Mouse (Mus musculus) hindbrain, embryonic 13.5 days (tissue): ENCODE results near the gene Lcp1. TPM values are rescaled to one million over a fixed set of nuclear protein-coding genes. Genes with fewer than 3 reads are reported as not detected.

Experiments used
- ATAC-seq: fragments of 200-750 bp; cut with Nextera tagmentation; 2 replicates; pipeline ENCODE4 v1.8.0; 2017; ENCODE audit warnings: moderate TSS enrichment; ENCODE audit not compliant: low FRiP score
- H3K27ac ChIP-seq: fragments of 300-500 bp; sonication (generic); 2 replicates; pipeline ENCODE4 v1.5.1; 2015; ENCODE audit warnings: inconsistent platforms, mild to moderate bottlenecking, moderate library complexity
- H3K27me3 ChIP-seq: fragments of 300-500 bp; sonication (generic); 2 replicates; pipeline ENCODE4 v1.6.1; 2015; ENCODE audit warnings: mild to moderate bottlenecking, inconsistent platforms
- H3K36me3 ChIP-seq: fragments of 300-500 bp; sonication (generic); 2 replicates; pipeline ENCODE4 v1.6.1; 2015; ENCODE audit warnings: mild to moderate bottlenecking, inconsistent platforms
- H3K4me1 ChIP-seq: fragments of 300-500 bp; sonication (generic); replicated peaks from 2 replicates; pipeline ENCODE4 v1.6.1; 2015; ENCODE audit warnings: inconsistent platforms
- H3K4me2 ChIP-seq: fragments of 300-500 bp; sonication (generic); 2 replicates; pipeline ENCODE4 v1.6.1; 2015; ENCODE audit warnings: inconsistent platforms, mild to moderate bottlenecking, moderate library complexity
- H3K4me3 ChIP-seq: fragments of 300-500 bp; sonication (generic); 2 replicates; pipeline ENCODE4 v1.5.1; 2015; ENCODE audit warnings: mild to moderate bottlenecking, inconsistent platforms
- H3K9ac ChIP-seq: fragments of 300-500 bp; sonication (generic); 2 replicates; pipeline ENCODE4 v1.6.1; 2015; ENCODE audit warnings: mild to moderate bottlenecking, inconsistent platforms
- H3K9me3 ChIP-seq: fragments of 300-500 bp; sonication (generic); 2 replicates; pipeline ENCODE4 v1.6.1; 2016; ENCODE audit warnings: inconsistent platforms
- WGBS: fragments of 180-500 bp; shearing (Covaris S2); methylation state at CpG from one replicate; pipeline ENCODE4 v1.1.7; 2015; 5-methylcytosine and 5-hydroxymethylcytosine counted together
- microRNA-seq: library from miRNA; unstranded; fragments of <30 nt; microRNA quantifications from one replicate; pipeline ENCODE4, GENCODE M21; 2016
- polyA plus RNA-seq: library from polyadenylated mRNA; unstranded; fragments of >200 nt; fragmentation: Nextera tagmentation; extraction: Ambion mirVana; gene quantifications from 2 replicates; pipeline ENCODE4 v1.2.1, GENCODE M21; 2015

Gene Lcp1
- polyA plus RNA-seq, 1 experiment from 2014 or later, result 16.0 TPM

- ATAC-seq, result no peak
- H3K4me3 ChIP-seq, result no peak overlapping the region
- H3K27me3 ChIP-seq, result no peaks in the 10 kb centered on the region
- no peak overlapping the region for H3K4me2 ChIP-seq
- H3K27ac ChIP-seq, result no peak overlapping the region
- H3K9me3 ChIP-seq, result no peaks in the 10 kb centered on the region
- WGBS, result 54% methylated on average over 5 of the region's 5 CpGs
- no peaks in the 10 kb centered on the region for H3K36me3 ChIP-seq
- H3K9ac ChIP-seq, result no peak overlapping the region
- no peaks in the 10 kb centered on the region for H3K4me1 ChIP-seq
Observed at GRCm38 (mm10) chr14:75256521-75256920, 125.6 kb downstream of the Lcp1 start.

DNA sequence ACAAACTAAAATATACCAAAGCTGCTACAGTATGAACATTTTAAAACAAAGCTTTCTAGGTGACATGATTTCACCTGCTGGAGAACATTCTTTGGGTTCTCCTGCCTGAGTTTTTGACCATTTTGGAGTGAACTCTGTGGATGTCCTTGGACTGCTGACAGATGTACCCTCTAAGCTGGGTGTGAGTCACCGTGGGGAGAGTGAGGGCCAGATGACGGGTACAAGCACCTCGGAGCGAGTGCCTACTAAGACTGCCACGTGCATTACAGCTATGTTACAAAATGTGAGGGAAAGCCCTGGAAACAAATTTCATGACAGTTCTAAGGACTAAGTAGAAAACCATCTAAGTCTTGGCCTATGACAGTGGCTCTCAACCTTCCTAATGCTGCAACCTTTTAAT is 138.6 kb downstream of the Lcp1 start:
- Histone ChIP-seq H3K27ac (no peak overlapping the region), H3K4me2 (no peak overlapping the region), H3K36me3 (no peaks in the 10 kb centered on the region), H3K4me3 (no peak overlapping the region), H3K27me3 (0 out of 2 replicates have a peak, but pooled peaks cover 3% of the 10 kb centered on the region), H3K9me3 (no peaks in the 10 kb centered on the region), H3K9ac (no peak overlapping the region), H3K4me1 (no peaks in the 10 kb centered on the region)
- ATAC-seq, result no peak
- WGBS, result 93% methylated on average over 5 of the region's 5 CpGs

- no peaks in the 10 kb centered on the region for H3K36me3 ChIP-seq
- no peaks in the 10 kb centered on the region for H3K27me3 ChIP-seq
- H3K4me2 ChIP-seq, result no peak overlapping the region
- no peak overlapping the region for H3K9ac ChIP-seq
- 91% methylated on average over 6 of the region's 6 CpGs for WGBS
- H3K9me3 ChIP-seq, result no peaks in the 10 kb centered on the region
- H3K27ac ChIP-seq, result no peak overlapping the region
- peaks cover 3% of the 10 kb centered on the region; the same call in 1 of the 2 replicates for H3K4me1 ChIP-seq
- no peak for ATAC-seq
- no peak overlapping the region for H3K4me3 ChIP-seq
Observed at GRCm38 (mm10) chr14:75279716-75280115, 148.8 kb downstream of the Lcp1 start.

DNA sequence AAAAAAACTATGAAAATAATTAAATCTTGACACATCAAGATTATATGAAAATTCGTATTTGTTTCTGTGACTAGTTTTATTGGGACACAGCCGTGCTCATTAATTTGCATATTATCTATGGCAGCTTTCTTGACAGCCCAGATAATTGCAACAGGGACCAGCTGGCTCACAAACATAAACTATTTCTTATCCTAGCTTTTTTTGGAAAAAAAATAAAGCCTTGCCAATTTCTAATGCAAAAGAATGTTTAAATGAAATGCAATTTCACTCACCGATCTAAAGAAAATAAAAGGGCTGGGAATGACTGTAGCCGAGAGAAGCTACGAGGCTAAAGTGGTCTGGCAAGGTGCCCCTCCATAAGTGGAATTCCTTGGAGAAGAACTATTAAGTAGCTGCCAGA is 149.5 kb downstream of the Lcp1 start:
- H3K4me1 ChIP-seq, result peaks cover 10% of the 10 kb centered on the region
- H3K36me3 ChIP-seq, result no peaks in the 10 kb centered on the region
- 68% methylated on average over 5 of the region's 5 CpGs for WGBS
- H3K4me2 ChIP-seq, result no peak overlapping the region
- no peaks in the 10 kb centered on the region for H3K27me3 ChIP-seq
- ATAC-seq, result no peak
- H3K9me3 ChIP-seq, result no peaks in the 10 kb centered on the region
- no peak overlapping the region for H3K4me3 ChIP-seq
- H3K9ac ChIP-seq, result no peak overlapping the region
- H3K27ac ChIP-seq, result no peak overlapping the region

Small RNAs within 50 kb of the gene (microRNA-seq; reads per million reads assigned to microRNA genes)
- not detected for gene Gm44482

Other genes starting within 250 kb of the Lcp1 start
- gene Lrch1, start 183.2 kb upstream of the Lcp1 start, polyA plus RNA-seq, result 13.1 and 13.2 TPM in 2 replicates
- 0.23 and 0.27 TPM in 2 replicates for gene Rubcnl, start 115.1 kb upstream of the Lcp1 start, polyA plus RNA-seq
- 0.08 and 0.14 TPM in 2 replicates for gene Lrrc63, start 220 bp upstream of the Lcp1 start, polyA plus RNA-seq
- not detected in 2 replicates for gene Cpb2, start 111.2 kb downstream of the Lcp1 start, polyA plus RNA-seq
- 42.4 and 49.5 TPM in 2 replicates for gene Zc3h13, start 153.3 kb downstream of the Lcp1 start, polyA plus RNA-seq